Mouse (Mus musculus) urinary bladder, postnatal 10 days (tissue): ENCODE data around the gene Ostf1.
"Not testable (repeated sequence)": the region's sequence is repeated elsewhere in the genome, so short reads cannot be mapped to it uniquely, and the experiment has no call there.

Source experiments
- DNase-seq: peaks from one replicate; pipeline ENCODE4 v3.0.0; 2022; ENCODE audit warnings: low spot score

Ostf1 gene

GRCm38 (mm10) chr19:18598265-18598926 is 33.2 kb downstream of the Ostf1 start:
- DNase-seq, result no peak

- DNase-seq, result no peak
These were observed 33.9 kb downstream of the Ostf1 start for GRCm38 (mm10) chr19:18597772-18598171.

GRCm38 (mm10) chr19:18596876-18597275 is 34.7 kb downstream of the Ostf1 start:
- DNase-seq, result no peak

GRCm38 (mm10) chr19:18593722-18594121 is 37.9 kb downstream of the Ostf1 start:
- DNase-seq, result no peak

- no peak for DNase-seq
These were observed 38.7 kb downstream of the Ostf1 start for GRCm38 (mm10) chr19:18592919-18593318.

GRCm38 (mm10) chr19:18590942-18591354 is 40.7 kb downstream of the Ostf1 start:
- DNase-seq, result no peak

- DNase-seq, result no peak
These were observed 41.4 kb downstream of the Ostf1 start for GRCm38 (mm10) chr19:18590234-18590633.

- no peak for DNase-seq
These were observed 42.3 kb downstream of the Ostf1 start for GRCm38 (mm10) chr19:18589276-18589675.

- not testable (repeated sequence) for DNase-seq
These were observed 42.8 kb downstream of the Ostf1 start for GRCm38 (mm10) chr19:18588801-18589200.

GRCm38 (mm10) chr19:18588243-18588642 is 43.4 kb downstream of the Ostf1 start:
- DNase-seq, result no peak

GRCm38 (mm10) chr19:18587118-18587517 is 44.5 kb downstream of the Ostf1 start:
- no peak for DNase-seq

- DNase-seq, result no peak
These were observed 47.0 kb downstream of the Ostf1 start for GRCm38 (mm10) chr19:18584621-18585020.

GRCm38 (mm10) chr19:18583706-18584105 is 47.9 kb downstream of the Ostf1 start:
- no peak for DNase-seq

GRCm38 (mm10) chr19:18582887-18583286 is 48.7 kb downstream of the Ostf1 start:
- no peak for DNase-seq

GRCm38 (mm10) chr19:18582226-18582625 is 49.4 kb downstream of the Ostf1 start:
- no peak for DNase-seq

GRCm38 (mm10) chr19:18581046-18581445 is 50.6 kb downstream of the Ostf1 start:
- no peak for DNase-seq

GRCm38 (mm10) chr19:18579012-18579358 is 52.6 kb downstream of the Ostf1 start:
- DNase-seq, result no peak

- no peak for DNase-seq
These were observed 53.2 kb downstream of the Ostf1 start for GRCm38 (mm10) chr19:18578216-18579011.

- no peak for DNase-seq
These were observed 54.3 kb downstream of the Ostf1 start for GRCm38 (mm10) chr19:18577348-18577747.

GRCm38 (mm10) chr19:18575891-18576290 is 55.7 kb downstream of the Ostf1 start:
- no peak for DNase-seq

GRCm38 (mm10) chr19:18573907-18574306 is 57.7 kb downstream of the Ostf1 start:
- DNase-seq, result no peak

GRCm38 (mm10) chr19:18573443-18573842 is 58.2 kb downstream of the Ostf1 start:
- no peak for DNase-seq

- DNase-seq, result no peak
These were observed 62.1 kb downstream of the Ostf1 start for GRCm38 (mm10) chr19:18569496-18569895.
